10 mouse cellular contexts compared by ENCODE assay signal in genomic region chr15:85583504-85583903, GRCm38 (mm10). TPM values are rescaled to one million over a fixed set of nuclear protein-coding genes. Genes with fewer than 3 reads are reported as not detected.
DNase-seq lines count a peak whose midpoint lies in the region; ATAC-seq lines count a peak whose summit lies in the region.
"Had no signal": no experiment of that assay in that cellular context is flagged by ENCODE, and none has a peak within 500 bp of the region (broad histone marks: within the 10 kb centered on the region; RNA-seq: fewer than 3 reads in every experiment).

No protein-coding gene starts in this region.

- no peak for ATAC-seq in heart, embryonic 12.5 days (ENCODE audit: insufficient number of reproducible peaks, low FRiP score)
- peak; percentile 56; the same call in 1 of the 2 replicates for ATAC-seq in erythroid progenitor cell, adult 5-6 weeks (replicated peaks; ENCODE audit: low FRiP score, poor library complexity, severe bottlenecking)
- ATAC-seq in hindbrain, embryonic 11.5 days (ENCODE audit: low FRiP score), result peak; percentile 71; the same call in 1 of the 2 replicates

- H3K9me3 ChIP-seq in heart, embryonic 12.5 days (replicated peaks), result no peaks in the 10 kb centered on the region
- H3K9me3 ChIP-seq in hindbrain, embryonic 11.5 days (ENCODE audit: control insufficient read depth, low read length), result no peaks in the 10 kb centered on the region
- H3K9me3 ChIP-seq: liver, embryonic 15.5 days had no signal

- H3K9ac ChIP-seq in heart, embryonic 12.5 days, result no peak overlapping the region
- no peak overlapping the region for H3K9ac ChIP-seq in hindbrain, embryonic 11.5 days (ENCODE audit: low read depth, low read length)
- H3K9ac ChIP-seq: liver, embryonic 15.5 days had no signal

- H3K36me3 ChIP-seq in heart, embryonic 12.5 days, result no peaks in the 10 kb centered on the region
- no peaks in the 10 kb centered on the region for H3K36me3 ChIP-seq in hindbrain, embryonic 11.5 days (ENCODE audit: control insufficient read depth, insufficient read depth, low read length)
- H3K36me3 ChIP-seq: liver, embryonic 15.5 days had no signal

- H3K4me2 ChIP-seq in heart, embryonic 12.5 days, result no peak overlapping the region
- H3K4me2 ChIP-seq in hindbrain, embryonic 11.5 days (replicated peaks; ENCODE audit: low read depth, low read length), result no peak overlapping the region
- H3K4me2 ChIP-seq: liver, embryonic 15.5 days had no signal

- WGBS in heart, embryonic 12.5 days, result 4% methylated on average over 11 of the region's 11 CpGs
- WGBS in hindbrain, embryonic 11.5 days, result 6% methylated on average over 11 of the region's 11 CpGs

- peaks cover 76% of the 10 kb centered on the region for H3K27me3 ChIP-seq in heart, embryonic 12.5 days (replicated peaks)
- peaks cover 43% of the 10 kb centered on the region for H3K27me3 ChIP-seq in hindbrain, embryonic 11.5 days (ENCODE audit: control insufficient read depth, insufficient read depth, low read length)
- H3K27me3 ChIP-seq: Patski had no signal

- peak; percentile 55 to 83 for DNase-seq in heart, adult 18-20 months
- DNase-seq in c-Kit-positive CD71-positive TER-119-negative erythroid progenitor cells, embryonic 14.5 days (ENCODE audit: low read depth), result peak; percentile 38
- DNase-seq in hindbrain, embryonic 11.5 days (ENCODE audit: low spot score), result peak; percentile 90
- DNase-seq in layer of hippocampus, postnatal 10 days (ENCODE audit: low spot score in 2 of 2), result peak; percentile 83 to 89
- DNase-seq in mesoderm, embryonic 11.5 days (ENCODE audit: low read depth, low spot score), result peak; percentile 81
- peak; percentile 19 to 61 for DNase-seq in spleen, adult 18-20 months

- no peak overlapping the region for H3K27ac ChIP-seq in heart, embryonic 12.5 days (ENCODE audit: poor library complexity, severe bottlenecking)
- no peak overlapping the region for H3K27ac ChIP-seq in hindbrain, embryonic 11.5 days (ENCODE audit: low read depth, low read length)
- H3K27ac ChIP-seq: liver, embryonic 15.5 days had no signal

- H3K4me1 ChIP-seq in heart, embryonic 12.5 days (replicated peaks), result peaks cover 19% of the 10 kb centered on the region
- H3K4me1 ChIP-seq in hindbrain, embryonic 11.5 days (replicated peaks; ENCODE audit: control insufficient read depth, insufficient read depth, low read length), result peaks cover 10% of the 10 kb centered on the region

- no peak overlapping the region for H3K4me3 ChIP-seq in heart, embryonic 12.5 days
- H3K4me3 ChIP-seq in hindbrain, embryonic 11.5 days (ENCODE audit: low read depth, low read length), result no peak overlapping the region
- H3K4me3 ChIP-seq: liver, embryonic 15.5 days had no signal

RNA-seq across cellular contexts. Expression of gene Wnt7b, which starts 1.2 kb away (rescaled TPM):
- total RNA-seq in heart, adult 18-20 months (2021), result under 1 TPM; 0.10 to 0.28 TPM
- 1.3 and 1.5 TPM in 2 replicates for polyA plus RNA-seq in heart, embryonic 12.5 days (2016; fragmentation: Nextera tagmentation; extraction: Ambion mirVana)
- total RNA-seq in erythroid progenitor cell, adult 5-6 weeks (2015; ENCODE audit: low replicate concordance), result not detected in 2 replicates
- total RNA-seq in erythroid progenitor cell, adult 5-6 weeks (2017; ENCODE audit: low replicate concordance), result not detected in 2 replicates
- polyA plus RNA-seq in hindbrain, embryonic 11.5 days (2014; fragmentation: Nextera tagmentation; extraction: Ambion mirVana), result 61.6 and 79.7 TPM in 2 replicates
- total RNA-seq in layer of hippocampus, postnatal 10 days (2021), result 10 to 100 TPM; 47.3 to 47.8 TPM

Comparison
In these comparisons a context has a peak if more than half of its experiments do, and no peak if none do; other contexts are left out.
1. DNase-seq: peak in every context shown above with its lines; median percentile 90 in hindbrain, embryonic 11.5 days; 86 in layer of hippocampus, postnatal 10 days; 81 in mesoderm, embryonic 11.5 days; 69 in heart, adult 18-20 months; 40 in spleen, adult 18-20 months; 38 in c-Kit-positive CD71-positive TER-119-negative erythroid progenitor cells, embryonic 14.5 days.
2. RNA of gene Wnt7b, which starts 1.2 kb away (total RNA-seq): 47.3 to 47.8 TPM in layer of hippocampus, postnatal 10 days; 0.10 to 0.28 TPM in heart, adult 18-20 months and not detected in erythroid progenitor cell, adult 5-6 weeks; every median in the first group is over 10 times any median in the second.